Mouse (Mus musculus): ENCODE measurements around the gene Gid8.
"Not testable (repeated sequence)": the region's sequence is repeated elsewhere in the genome, so short reads cannot be mapped to it uniquely, and the experiment has no call there.

Gid8 gene

GRCm38 (mm10) chr2:180709023-180709922 is 644 bp upstream of the Gid8 start:
- in situ Hi-C loops (cut with MboI, MseI): loop anchor here (5.0 kb wide), 1 partner anchor 252 kb away; the partner anchor contains the start of gene Slco4a1

DNA sequence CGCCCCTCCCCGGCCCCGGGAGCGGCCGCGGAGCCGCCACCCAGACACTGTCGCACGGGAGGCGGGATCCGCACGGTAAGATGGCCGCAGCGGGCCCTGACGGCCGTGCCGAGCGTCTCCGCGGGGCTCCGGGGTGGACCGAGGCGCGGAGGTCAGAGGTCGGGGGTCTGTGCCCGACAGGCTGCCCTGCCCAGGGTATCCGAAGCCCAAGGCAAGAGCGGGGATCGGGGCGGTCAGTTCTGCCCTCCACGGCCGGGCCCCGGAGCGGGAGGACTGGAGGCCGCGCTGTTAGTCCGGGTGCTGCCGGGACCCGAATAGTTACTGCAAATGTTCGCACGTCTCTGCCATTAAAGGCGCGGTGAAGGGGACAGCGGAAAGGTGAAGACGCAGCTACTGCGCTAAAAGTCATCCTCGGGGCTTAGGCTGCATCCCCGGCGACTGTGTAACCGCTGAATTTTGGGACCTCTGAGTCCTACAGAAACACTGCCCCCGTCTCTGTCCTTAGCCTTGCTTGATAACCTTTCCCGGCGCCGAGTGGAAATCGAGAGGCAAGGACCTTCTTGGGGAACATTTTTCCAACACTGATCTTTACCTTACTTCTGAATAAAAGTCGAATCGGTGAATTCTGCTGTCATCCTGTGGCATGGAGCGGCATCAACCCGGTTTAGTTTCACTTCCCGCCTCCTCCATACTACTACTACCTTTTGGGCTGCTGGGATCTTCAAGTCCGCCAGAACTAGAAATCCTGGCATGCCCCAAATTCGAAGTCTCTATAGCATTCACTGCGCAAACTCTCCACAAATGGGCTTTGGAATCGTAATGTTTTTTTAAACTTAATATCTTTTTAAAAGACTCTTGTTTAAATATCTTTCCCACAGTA is 599 bp downstream of the Gid8 start:
- in situ Hi-C loops (cut with MboI, MseI): no loop called here

GRCm38 (mm10) chr2:180711527-180711926 is 1.6 kb downstream of the Gid8 start:
- in situ Hi-C loops (cut with MboI, MseI): no loop called here

GRCm38 (mm10) chr2:180712037-180712689 is 2.2 kb downstream of the Gid8 start:
- in situ Hi-C loops (cut with MboI, MseI): no loop called here

- in situ Hi-C loops (cut with MboI, MseI): not testable (repeated sequence)
Observed at GRCm38 (mm10) chr2:180722748-180723147, 12.8 kb downstream of the Gid8 start.

GRCm38 (mm10) chr2:180723865-180724264 is 13.9 kb downstream of the Gid8 start:
- in situ Hi-C loops (cut with MboI, MseI): no loop called here

GRCm38 (mm10) chr2:180724585-180725413 is 14.9 kb downstream of the Gid8 start, which contains the start of gene Slc17a9:
Gene Slc17a9 (plus strand): TSS chr2:180725263.
- in situ Hi-C loops (cut with MboI, MseI): no loop called here

DNA sequence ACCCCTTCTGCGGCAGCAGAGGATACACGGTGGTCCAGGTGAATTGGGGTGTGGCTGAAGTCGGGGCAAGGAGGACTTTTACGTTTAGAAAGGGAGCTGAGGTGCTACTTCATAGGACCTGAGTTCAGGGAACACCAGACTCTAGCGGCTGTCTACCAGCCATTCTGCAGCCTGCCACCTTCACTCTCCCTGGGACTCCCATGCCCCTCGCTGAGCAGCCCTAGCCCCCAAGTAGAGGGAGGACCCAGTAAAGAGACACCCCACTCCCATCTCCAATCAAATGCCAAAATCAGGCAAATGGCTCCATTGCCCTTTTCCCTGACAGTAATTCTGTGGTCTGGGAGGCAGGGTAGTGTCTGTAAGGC is 15.5 kb downstream of the Gid8 start:
- in situ Hi-C loops (cut with MboI, MseI): no loop called here

DNA sequence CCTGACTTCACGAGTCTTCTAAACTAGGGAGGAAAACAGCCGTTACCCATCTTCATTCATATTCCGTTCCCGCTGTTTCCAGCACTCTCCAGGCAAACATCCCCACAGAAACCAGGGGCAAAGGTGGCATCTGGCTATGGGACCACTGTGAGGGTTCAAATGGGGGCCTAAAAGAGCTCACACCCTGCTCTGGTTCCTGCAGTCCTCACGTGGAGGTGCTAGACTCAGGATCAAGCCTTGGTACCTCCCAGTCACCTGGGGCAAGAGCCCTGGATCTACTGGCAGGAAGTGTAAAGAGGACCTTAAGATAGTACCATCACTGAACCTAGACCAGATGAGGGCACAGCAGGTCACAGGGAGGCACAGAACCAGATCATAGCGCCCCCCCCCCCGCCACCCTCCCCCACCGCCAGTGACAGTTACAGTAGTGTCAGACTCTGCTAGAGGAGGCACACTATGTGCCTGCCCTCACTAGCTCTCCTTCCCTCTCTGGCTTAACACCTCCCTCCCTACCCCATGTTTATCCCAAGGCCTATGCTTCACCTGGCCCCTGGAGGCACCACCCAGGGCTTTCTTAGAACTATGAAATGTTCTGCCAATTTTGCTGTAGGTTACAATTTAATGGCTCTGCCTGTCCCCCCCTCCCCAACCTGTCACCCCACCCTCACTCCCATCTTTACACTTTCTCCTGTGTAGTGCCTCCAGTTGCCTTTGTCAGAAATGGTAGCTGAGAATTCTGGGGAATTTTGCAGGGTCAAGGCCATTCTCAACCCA is 16.1 kb downstream of the Gid8 start:
- in situ Hi-C loops (cut with MboI, MseI): no loop called here

- in situ Hi-C loops (cut with MboI, MseI): no loop called here
Observed at GRCm38 (mm10) chr2:180726658-180727442, 16.9 kb downstream of the Gid8 start.

- in situ Hi-C loops (cut with MboI, MseI): no loop called here
Observed at GRCm38 (mm10) chr2:180727613-180728021, 17.7 kb downstream of the Gid8 start.

DNA sequence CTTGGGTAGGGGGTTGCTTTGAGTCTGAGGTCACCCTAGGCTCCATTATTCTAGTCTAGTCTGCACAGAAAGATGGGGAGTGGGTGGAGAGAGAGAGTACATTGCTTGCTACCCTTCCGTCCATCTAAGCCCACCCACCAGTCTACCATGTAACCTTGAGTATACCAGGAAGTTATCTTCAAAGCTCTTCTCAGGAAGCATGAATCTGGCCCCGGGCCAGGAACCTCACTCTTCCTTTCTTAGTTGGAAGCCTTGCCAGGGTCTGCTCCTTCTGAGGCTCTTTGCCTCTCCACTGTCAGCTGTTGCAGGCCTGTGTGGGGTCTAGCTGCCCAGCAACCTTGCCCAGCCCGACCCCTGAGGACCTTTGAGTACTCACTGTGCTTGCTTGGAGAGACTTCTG is 21.1 kb downstream of the Gid8 start:
- in situ Hi-C loops (cut with MboI, MseI): no loop called here

- in situ Hi-C loops (cut with MboI, MseI): no loop called here
Observed at GRCm38 (mm10) chr2:180731984-180732383, 22.1 kb downstream of the Gid8 start.

DNA sequence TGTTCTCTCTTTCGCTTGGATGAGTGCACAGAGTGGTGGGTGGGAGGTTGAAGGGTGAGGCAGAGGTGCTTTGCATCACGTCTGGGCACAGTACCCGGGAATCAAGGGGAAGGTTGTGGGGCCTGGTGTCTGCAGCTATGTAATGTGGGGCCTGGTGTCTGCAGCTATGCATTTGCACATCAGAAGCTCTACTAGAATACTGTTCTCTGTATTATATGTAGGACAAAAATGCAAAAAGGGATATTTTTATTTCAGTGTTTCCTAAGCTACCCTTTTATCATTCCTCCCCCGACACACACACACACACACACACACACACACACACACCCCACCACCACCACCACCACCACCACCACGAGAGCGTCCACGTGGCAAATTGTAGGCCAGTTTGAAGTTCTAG is 25.3 kb downstream of the Gid8 start:
- in situ Hi-C loops (cut with MboI, MseI): no loop called here

GRCm38 (mm10) chr2:180737984-180738383 is 28.1 kb downstream of the Gid8 start:
- in situ Hi-C loops (cut with MboI, MseI): no loop called here

GRCm38 (mm10) chr2:180740349-180740748 is 30.4 kb downstream of the Gid8 start:
- in situ Hi-C loops (cut with MboI, MseI): no loop called here

- in situ Hi-C loops (cut with MboI, MseI): no loop called here
Observed at GRCm38 (mm10) chr2:180741421-180741820, 31.5 kb downstream of the Gid8 start.

- in situ Hi-C loops (cut with MboI, MseI): no loop called here
Observed at GRCm38 (mm10) chr2:180742820-180743219, 32.9 kb downstream of the Gid8 start.

DNA sequence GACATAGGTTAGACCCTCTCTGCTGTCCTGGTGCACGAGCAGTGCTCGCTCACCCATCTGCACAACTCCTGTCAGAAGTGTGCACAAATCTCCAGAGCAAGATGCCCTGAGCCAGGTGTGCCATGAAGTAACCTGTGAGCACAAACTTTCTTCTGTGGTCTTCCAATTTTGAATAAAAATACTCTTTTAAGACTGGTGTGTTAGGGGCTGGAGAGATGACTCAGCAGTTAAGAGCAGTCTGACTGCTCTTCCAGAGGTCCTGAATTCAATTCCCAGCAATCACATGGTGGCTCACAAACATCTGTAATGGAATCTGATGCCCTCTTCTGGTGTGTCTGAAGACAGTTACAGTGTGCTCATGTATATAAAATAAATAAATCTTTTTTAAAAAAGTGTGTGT is 33.4 kb downstream of the Gid8 start:
- in situ Hi-C loops (cut with MboI, MseI): no loop called here
